Mouse (Mus musculus) embryo, embryonic 11 days (tissue): ENCODE data around the gene Rad9a.
"Not testable (repeated sequence)": the region's sequence is repeated elsewhere in the genome, so short reads cannot be mapped to it uniquely, and the experiment has no call there.

Source experiments
- DNase-seq: peaks from one replicate; pipeline ENCODE4 v3.0.0-alpha.2; 2015

The Rad9a gene

GRCm38 (mm10) chr19:4201291-4201909 lies at the start of gene Rad9a:
TSS of gene Rad9a (minus strand) at chr19:4201662.
- DNase-seq: peak; percentile 100

GRCm38 (mm10) chr19:4248683-4249082 lies 47.2 kb upstream of the Rad9a start:
- DNase-seq: not testable (repeated sequence)

- no peak for DNase-seq
Measured at GRCm38 (mm10) chr19:4247010-4247409, 45.5 kb upstream of the Rad9a start.

- DNase-seq: no peak
Measured at GRCm38 (mm10) chr19:4244775-4245174, 43.3 kb upstream of the Rad9a start.

GRCm38 (mm10) chr19:4242416-4242815 lies 41.0 kb upstream of the Rad9a start:
- no peak for DNase-seq

- DNase-seq: peak; percentile 62
Measured at GRCm38 (mm10) chr19:4240247-4240668, 38.8 kb upstream of the Rad9a start.

- DNase-seq: no peak
Measured at GRCm38 (mm10) chr19:4234548-4234947, 33.1 kb upstream of the Rad9a start.

GRCm38 (mm10) chr19:4232651-4233050 lies 31.2 kb upstream of the Rad9a start:
- DNase-seq: no peak

- DNase-seq: no peak
Measured at GRCm38 (mm10) chr19:4232186-4232572, 30.7 kb upstream of the Rad9a start.

- DNase-seq: peak; percentile 95
Measured at GRCm38 (mm10) chr19:4231253-4232185, 30.1 kb upstream of the Rad9a start, which contains the start of gene Pold4. TSS of gene Pold4 (plus strand) at chr19:4231899.

GRCm38 (mm10) chr19:4230415-4230814 lies 29.0 kb upstream of the Rad9a start:
- no peak for DNase-seq

- no peak for DNase-seq
Measured at GRCm38 (mm10) chr19:4229451-4230076, 28.1 kb upstream of the Rad9a start.

- no peak for DNase-seq
Measured at GRCm38 (mm10) chr19:4228891-4229290, 27.4 kb upstream of the Rad9a start.

- DNase-seq: peak; percentile 86
Measured at GRCm38 (mm10) chr19:4227894-4228678, 26.6 kb upstream of the Rad9a start.

- DNase-seq: no peak
Measured at GRCm38 (mm10) chr19:4227446-4227845, 26.0 kb upstream of the Rad9a start.

GRCm38 (mm10) chr19:4226779-4227178 lies 25.3 kb upstream of the Rad9a start:
- no peak for DNase-seq

- no peak for DNase-seq
Measured at GRCm38 (mm10) chr19:4222165-4222564, 20.7 kb upstream of the Rad9a start.

- DNase-seq: no peak
Measured at GRCm38 (mm10) chr19:4220957-4221743, 19.7 kb upstream of the Rad9a start.

- DNase-seq: no peak
Measured at GRCm38 (mm10) chr19:4220416-4220815, 19.0 kb upstream of the Rad9a start.

- DNase-seq: no peak
Measured at GRCm38 (mm10) chr19:4219943-4220342, 18.5 kb upstream of the Rad9a start.

- no peak for DNase-seq
Measured at GRCm38 (mm10) chr19:4218784-4219183, 17.3 kb upstream of the Rad9a start.

GRCm38 (mm10) chr19:4218293-4218692 lies 16.8 kb upstream of the Rad9a start:
- no peak for DNase-seq
